Mouse (Mus musculus) small intestine, adult 2 months (tissue): Measurements from ENCODE around the gene Gpr55. TPM values are rescaled to one million over a fixed set of nuclear protein-coding genes. Genes with fewer than 3 reads are reported as not detected.

Source experiments
- H3K27ac ChIP-seq: fragments of 200-500 bp; 2 replicates; pipeline ENCODE4 v1.5.1; 2012; ENCODE audit warnings: low read depth, low read length, control low read depth, inconsistent platforms; ENCODE audit not compliant: insufficient read depth
- H3K27me3 ChIP-seq: fragments of 200-500 bp; 2 replicates; pipeline ENCODE4 v1.6.1; 2012; ENCODE audit warnings: mild to moderate bottlenecking, moderate library complexity, low read length, inconsistent platforms; ENCODE audit not compliant: control insufficient read depth, insufficient read depth
- H3K36me3 ChIP-seq: fragments of 200-500 bp; 2 replicates; pipeline ENCODE4 v1.6.1; 2012; ENCODE audit warnings: mild to moderate bottlenecking, low read length, control low read depth, inconsistent platforms; ENCODE audit not compliant: control insufficient read depth, insufficient read depth
- H3K4me1 ChIP-seq: fragments of 200-500 bp; 2 replicates; pipeline ENCODE4 v1.6.1; 2012; ENCODE audit warnings: low read length, inconsistent platforms, mixed read lengths; ENCODE audit not compliant: control insufficient read depth, insufficient read depth, insufficient read length
- H3K4me3 ChIP-seq: fragments of 200-500 bp; 2 replicates; pipeline ENCODE4 v1.5.1; 2012; ENCODE audit warnings: low read depth, mild to moderate bottlenecking, control low read depth, inconsistent platforms, low read length, moderate library complexity
- CTCF ChIP-seq: fragments of 200-500 bp; IDR thresholded peaks from 2 replicates; pipeline ENCODE4 v1.5.1; 2012; ENCODE audit warnings: low read depth, mild to moderate bottlenecking, control low read depth, inconsistent platforms, low read length, moderate library complexity, mixed read lengths; ENCODE audit not compliant: insufficient replicate concordance, insufficient read length; ENCODE audit errors: extremely low read depth
- POLR2A ChIP-seq: fragments of 200-500 bp; IDR thresholded peaks from 2 replicates; pipeline ENCODE4 v1.6.1; 2012; ENCODE audit warnings: low read depth, mild to moderate bottlenecking, control low read depth, inconsistent platforms, low read length, moderate library complexity
- WGBS: fragments of 180-500 bp; shearing (Covaris S2); methylation state at CpG from one replicate; pipeline ENCODE4 v1.1.7; 2018; 5-methylcytosine and 5-hydroxymethylcytosine counted together
- polyA plus RNA-seq: library from polyadenylated mRNA; depleted of rRNA; stranded (reverse); fragments of >200 nt; gene quantifications from 2 replicates; pipeline ENCODE4 v1.2.3, GENCODE M21; 2012

Gpr55 gene
- polyA plus RNA-seq, 1 experiment: 2.7 TPM

- H3K27me3 ChIP-seq: no peaks in the 10 kb centered on the region
- TF ChIP-seq POLR2A (no peak), CTCF (no peak)
- no peak overlapping the region for H3K27ac ChIP-seq
- WGBS: 84% methylated on average over 7 of the region's 7 CpGs
- no peaks in the 10 kb centered on the region for H3K36me3 ChIP-seq
- H3K4me3 ChIP-seq: no peak overlapping the region
- H3K4me1 ChIP-seq: no peaks in the 10 kb centered on the region
Measured at GRCm38 (mm10) chr1:85921725-85922124, 39.1 kb downstream of the Gpr55 start.

GRCm38 (mm10) chr1:85919621-85920020 lies 41.2 kb downstream of the Gpr55 start:
- H3K4me1 ChIP-seq: no peaks in the 10 kb centered on the region
- TF ChIP-seq CTCF (no peak), POLR2A (no peak)
- WGBS: 50% methylated on average over 7 of the region's 7 CpGs
- H3K36me3 ChIP-seq: no peaks in the 10 kb centered on the region
- H3K4me3 ChIP-seq: no peak overlapping the region
- no peaks in the 10 kb centered on the region for H3K27me3 ChIP-seq
- H3K27ac ChIP-seq: no peak overlapping the region

- H3K27me3 ChIP-seq: no peaks in the 10 kb centered on the region
- H3K36me3 ChIP-seq: no peaks in the 10 kb centered on the region
- H3K4me3 ChIP-seq: no peak overlapping the region
- H3K27ac ChIP-seq: no peak overlapping the region
- WGBS: 53% methylated on average over 4 of the region's 4 CpGs
- TF ChIP-seq POLR2A: no peak
- TF ChIP-seq CTCF: no peak
- no peaks in the 10 kb centered on the region for H3K4me1 ChIP-seq
Measured at GRCm38 (mm10) chr1:85916830-85917450, 43.9 kb downstream of the Gpr55 start.

- TF ChIP-seq POLR2A: no peak
- no peak for TF ChIP-seq CTCF
- Histone ChIP-seq H3K27me3 (no peaks in the 10 kb centered on the region), H3K4me1 (no peaks in the 10 kb centered on the region), H3K4me3 (no peak overlapping the region), H3K27ac (no peak overlapping the region), H3K36me3 (no peaks in the 10 kb centered on the region)
Measured at GRCm38 (mm10) chr1:85915890-85916289, 44.9 kb downstream of the Gpr55 start.

- TF ChIP-seq CTCF (no peak), POLR2A (no peak)
- no peaks in the 10 kb centered on the region for H3K27me3 ChIP-seq
- no peak overlapping the region for H3K4me3 ChIP-seq
- 88% methylated on average over 7 of the region's 7 CpGs for WGBS
- no peak overlapping the region for H3K27ac ChIP-seq
- H3K36me3 ChIP-seq: peaks cover 2% of the 10 kb centered on the region; the same call in 1 of the 2 replicates
- H3K4me1 ChIP-seq: no peaks in the 10 kb centered on the region
Measured at GRCm38 (mm10) chr1:85913078-85913755, 47.6 kb downstream of the Gpr55 start.

GRCm38 (mm10) chr1:85908754-85909590 lies 51.8 kb downstream of the Gpr55 start:
- Histone ChIP-seq H3K36me3 (peaks cover 40% of the 10 kb centered on the region), H3K4me3 (no peak overlapping the region), H3K4me1 (no peaks in the 10 kb centered on the region), H3K27me3 (no peaks in the 10 kb centered on the region), H3K27ac (no peak overlapping the region)
- TF ChIP-seq POLR2A: no peak
- TF ChIP-seq CTCF: no peak
- 53% methylated on average over 13 of the region's 13 CpGs for WGBS

DNA sequence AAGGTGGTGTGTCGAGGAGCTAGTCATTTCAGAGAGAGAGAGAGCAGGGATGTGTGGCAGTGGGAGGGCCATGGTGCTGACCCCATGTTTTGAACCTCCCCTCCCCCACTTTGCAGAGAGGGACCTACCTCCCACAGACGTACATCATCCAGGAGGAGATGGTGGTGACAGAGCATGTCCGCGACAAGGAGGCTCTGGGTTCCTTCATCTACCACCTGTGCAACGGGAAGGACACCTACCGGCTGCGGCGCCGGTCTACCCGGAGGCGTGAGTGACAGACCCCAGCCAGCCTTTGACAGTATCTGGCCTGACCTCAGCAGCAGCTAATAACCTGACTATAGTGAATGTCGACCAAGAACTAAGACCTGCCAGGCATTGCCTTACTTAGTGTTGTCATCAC lies 53.9 kb downstream of the Gpr55 start:
- Histone ChIP-seq H3K4me3 (no peak overlapping the region), H3K27me3 (no peaks in the 10 kb centered on the region), H3K4me1 (no peaks in the 10 kb centered on the region; the same call in 1 of the 2 replicates), H3K27ac (no peak overlapping the region), H3K36me3 (peaks cover 49% of the 10 kb centered on the region)
- TF ChIP-seq CTCF (no peak), POLR2A (no peak)
- 93% methylated on average over 12 of the region's 12 CpGs for WGBS
